Mouse (Mus musculus): ENCODE data around the gene Trpm4. TPM values are rescaled to one million over a fixed set of nuclear protein-coding genes. Genes with fewer than 3 reads are reported as not detected.

Gene Trpm4
- 10 to 100 TPM; 23.4 to 26.2 TPM for polyA plus RNA-seq (2012; fragmentation: generic; extraction: Trizol)

GRCm38 (mm10) chr7:45333431-45333982, at the start of gene Trpm4:
Trpm4 (minus strand) TSS chr7:45333780.

GRCm38 (mm10) chr7:45370475-45371311, 37.1 kb upstream of the Trpm4 start, which contains the start of gene Lin7b:
Lin7b (minus strand) TSS chr7:45370583.

GRCm38 (mm10) chr7:45366652-45367019, 33.1 kb upstream of the Trpm4 start, which contains the start of gene Ppfia3:
Ppfia3 (minus strand) TSS chr7:45367019.

GRCm38 (mm10) chr7:45335056-45335455, 1.5 kb upstream of the Trpm4 start, which contains the start of gene Hrc:
Hrc (plus strand) TSS chr7:45335290.

GRCm38 (mm10) chr7:45277136-45277760, 56.3 kb downstream of the Trpm4 start, which contains the start of gene Slc6a21:
Slc6a21 (plus strand) TSS chr7:45277513.

Other genes starting within 250 kb of the Trpm4 start
- 100 to 1,000 TPM in 1 of 2 experiments, 10 to 100 TPM in 1; 38.2 to 683 TPM for gene Rcn3, start 241.6 kb downstream of the Trpm4 start, polyA plus RNA-seq (2012; fragmentation: generic; extraction: Trizol)
- gene Fcgrt, start 229.9 kb downstream of the Trpm4 start, polyA plus RNA-seq (2012; fragmentation: generic; extraction: Trizol) = 100 to 1,000 TPM in 1 of 2 experiments, 10 to 100 TPM in 1; 35.9 to 373 TPM
- 1,000 to 10,000 TPM; 3,371 to 8,325 TPM for gene Rps11, start 209.3 kb downstream of the Trpm4 start, polyA plus RNA-seq (2012; fragmentation: generic; extraction: Trizol)
- gene Rpl13a, start 205.0 kb downstream of the Trpm4 start, polyA plus RNA-seq (2012; fragmentation: generic; extraction: Trizol) = over 10,000 TPM in 1 of 2 experiments, 1,000 to 10,000 TPM in 1; 5,910 to 13,875 TPM
- 1 to 10 TPM; 2.2 to 3.0 TPM for gene Gm45713, start 197.5 kb downstream of the Trpm4 start, polyA plus RNA-seq (2012; fragmentation: generic; extraction: Trizol)
- 10 to 100 TPM in 1 of 2 experiments, 1 to 10 TPM in 1; 2.1 to 23.0 TPM for gene Flt3l, start 197.3 kb downstream of the Trpm4 start, polyA plus RNA-seq (2012; fragmentation: generic; extraction: Trizol)
- 100 to 1,000 TPM; 244 to 448 TPM for gene Pih1d1, start 179.5 kb downstream of the Trpm4 start, polyA plus RNA-seq (2012; fragmentation: generic; extraction: Trizol)
- 100 to 1,000 TPM in 1 of 2 experiments, 10 to 100 TPM in 1; 58.8 to 137 TPM for gene Aldh16a1, start 179.2 kb downstream of the Trpm4 start, polyA plus RNA-seq (2012; fragmentation: generic; extraction: Trizol)
- under 1 TPM; 0.04 to 0.18 TPM for gene Slc17a7, start 169.8 kb downstream of the Trpm4 start, polyA plus RNA-seq (2012; fragmentation: generic; extraction: Trizol)
- under 1 TPM; 0.04 to 0.48 TPM for gene Gfy, start 154.2 kb downstream of the Trpm4 start, polyA plus RNA-seq (2012; fragmentation: generic; extraction: Trizol)
- gene Pth2, start 152.8 kb downstream of the Trpm4 start, polyA plus RNA-seq (2012; fragmentation: generic; extraction: Trizol) = not detected
- 1 to 10 TPM in 1 of 2 experiments, under 1 TPM in 1; 0.71 to 4.3 TPM for gene Ccdc155, start 128.9 kb downstream of the Trpm4 start, polyA plus RNA-seq (2012; fragmentation: generic; extraction: Trizol)
- gene Dkkl1, start 121.6 kb downstream of the Trpm4 start, polyA plus RNA-seq (2012; fragmentation: generic; extraction: Trizol) = under 1 TPM in 1 of 2 experiments, not detected in 1; 0.15 TPM
- gene Tead2, start 118.0 kb downstream of the Trpm4 start, polyA plus RNA-seq (2012; fragmentation: generic; extraction: Trizol) = 100 to 1,000 TPM in 1 of 2 experiments, 10 to 100 TPM in 1; 60.5 to 105 TPM
- gene Cd37, start 94.7 kb downstream of the Trpm4 start, polyA plus RNA-seq (2012; fragmentation: generic; extraction: Trizol) = under 1 TPM; 0.11 to 0.28 TPM
- not detected for gene Slc6a16, start 92.7 kb downstream of the Trpm4 start, polyA plus RNA-seq (2012; fragmentation: generic; extraction: Trizol)
- not detected for gene Slc6a21, start 56.3 kb downstream of the Trpm4 start, polyA plus RNA-seq (2012; fragmentation: generic; extraction: Trizol)
- gene Hrc, start 1.5 kb upstream of the Trpm4 start, polyA plus RNA-seq (2012; fragmentation: generic; extraction: Trizol) = under 1 TPM; 0.02 to 0.06 TPM
- gene Ppfia3, start 33.2 kb upstream of the Trpm4 start, polyA plus RNA-seq (2012; fragmentation: generic; extraction: Trizol) = 1 to 10 TPM; 1.1 to 2.1 TPM
- gene Lin7b, start 36.8 kb upstream of the Trpm4 start, polyA plus RNA-seq (2012; fragmentation: generic; extraction: Trizol) = 1 to 10 TPM in 1 of 2 experiments, under 1 TPM in 1; 0.23 to 1.8 TPM
- 100 to 1,000 TPM; 229 to 271 TPM for gene Snrnp70, start 62.0 kb upstream of the Trpm4 start, polyA plus RNA-seq (2012; fragmentation: generic; extraction: Trizol)
- gene Kcna7, start 71.9 kb upstream of the Trpm4 start, polyA plus RNA-seq (2012; fragmentation: generic; extraction: Trizol) = not detected
- gene Ntf5, start 79.9 kb upstream of the Trpm4 start, polyA plus RNA-seq (2012; fragmentation: generic; extraction: Trizol) = under 1 TPM; 0.35 to 0.94 TPM
- gene Lhb, start 87.0 kb upstream of the Trpm4 start, polyA plus RNA-seq (2012; fragmentation: generic; extraction: Trizol) = under 1 TPM in 1 of 2 experiments, not detected in 1; 0.11 TPM
- 10 to 100 TPM; 10.3 to 18.4 TPM for gene Gys1, start 101.1 kb upstream of the Trpm4 start, polyA plus RNA-seq (2012; fragmentation: generic; extraction: Trizol)
- 100 to 1,000 TPM in 1 of 2 experiments, 10 to 100 TPM in 1; 68.4 to 154 TPM for gene Ruvbl2, start 104.3 kb upstream of the Trpm4 start, polyA plus RNA-seq (2012; fragmentation: generic; extraction: Trizol)
- over 10,000 TPM in 1 of 2 experiments, 1,000 to 10,000 TPM in 1; 3,673 to 13,112 TPM for gene Ftl1, start 126.1 kb upstream of the Trpm4 start, polyA plus RNA-seq (2012; fragmentation: generic; extraction: Trizol)
- gene Bax, start 133.1 kb upstream of the Trpm4 start, polyA plus RNA-seq (2012; fragmentation: generic; extraction: Trizol) = 100 to 1,000 TPM; 253 to 519 TPM
- 1 to 10 TPM in 1 of 2 experiments, under 1 TPM in 1; 0.09 to 1.7 TPM for gene Tulp2, start 148.1 kb upstream of the Trpm4 start, polyA plus RNA-seq (2012; fragmentation: generic; extraction: Trizol)
- gene Gm45808, start 153.0 kb upstream of the Trpm4 start, polyA plus RNA-seq (2012; fragmentation: generic; extraction: Trizol) = not detected
- under 1 TPM; 0.07 to 0.21 TPM for gene Dhdh, start 155.0 kb upstream of the Trpm4 start, polyA plus RNA-seq (2012; fragmentation: generic; extraction: Trizol)
- gene Nucb1, start 176.6 kb upstream of the Trpm4 start, polyA plus RNA-seq (2012; fragmentation: generic; extraction: Trizol) = 100 to 1,000 TPM in 1 of 2 experiments, 10 to 100 TPM in 1; 66.5 to 268 TPM
- gene Ppp1r15a, start 192.5 kb upstream of the Trpm4 start, polyA plus RNA-seq (2012; fragmentation: generic; extraction: Trizol) = 10 to 100 TPM in 1 of 2 experiments, 1 to 10 TPM in 1; 9.1 to 24.6 TPM
- gene Plekha4, start 192.6 kb upstream of the Trpm4 start, polyA plus RNA-seq (2012; fragmentation: generic; extraction: Trizol) = 10 to 100 TPM in 1 of 2 experiments, under 1 TPM in 1; 0.27 to 17.6 TPM
- 1 to 10 TPM in 1 of 2 experiments, under 1 TPM in 1; 0.71 to 5.8 TPM for gene Hsd17b14, start 221.1 kb upstream of the Trpm4 start, polyA plus RNA-seq (2012; fragmentation: generic; extraction: Trizol)
- gene Bcat2, start 236.4 kb upstream of the Trpm4 start, polyA plus RNA-seq (2012; fragmentation: generic; extraction: Trizol) = 10 to 100 TPM; 37.7 to 68.6 TPM

Data from C3H10T1/2 (cell line).